Mouse (Mus musculus) lung, postnatal 0 days (tissue): ENCODE measurements around the gene Lin28a.

Experiments used
- CTCF ChIP-seq: IDR thresholded peaks from 2 replicates; pipeline ENCODE4 v1.5.1; 2016; ENCODE audit warnings: antibody characterized with exemption, mild to moderate bottlenecking
- EP300 ChIP-seq: IDR thresholded peaks from 2 replicates; pipeline ENCODE4 v1.6.1; 2016; ENCODE audit warnings: antibody characterized with exemption, mild to moderate bottlenecking, control low read depth

DNA sequence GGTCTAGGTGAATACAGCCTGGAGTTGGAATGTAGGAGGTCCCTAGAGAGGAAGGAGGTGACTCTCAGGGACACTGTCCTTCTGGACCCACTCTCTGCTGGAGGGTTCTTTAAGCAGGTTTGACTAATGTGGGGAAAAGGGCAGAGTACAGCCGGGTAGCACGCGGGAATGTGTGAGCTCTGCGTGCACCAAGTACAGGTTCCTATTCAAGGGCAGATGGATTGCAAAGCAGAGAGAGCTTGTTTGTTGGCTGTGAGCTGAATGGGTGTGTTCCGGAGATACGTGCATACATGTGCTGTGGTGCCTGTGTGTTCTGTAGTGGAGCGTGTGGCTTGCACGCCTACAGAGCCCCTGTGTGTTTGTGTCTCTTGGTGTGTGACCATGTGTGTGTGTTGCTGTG lies 48.7 kb upstream of the Lin28a start:
- TF ChIP-seq CTCF: no peak
- no peak for TF ChIP-seq EP300
